Mouse (Mus musculus) myocyte (in vitro differentiated cells): ENCODE results near the gene Arnt.

Experiments
- MYOG ChIP-seq, 3 experiments: IDR thresholded peaks; one replicate each; pipeline ENCODE4 v1.6.1; 2011; ENCODE audit warnings: control low read depth in 2 of 3, low read depth in 2 of 3, mild to moderate bottlenecking in 2 of 3; ENCODE audit not compliant: insufficient read length in 2 of 3, control insufficient read depth in 1 of 3, insufficient read depth in 1 of 3
- POLR2A ChIP-seq: IDR thresholded peaks from one replicate; pipeline ENCODE4 v1.6.1; 2011; ENCODE audit warnings: low read depth, mild to moderate bottlenecking, control low read depth, moderate library complexity; ENCODE audit not compliant: insufficient read length

DNA sequence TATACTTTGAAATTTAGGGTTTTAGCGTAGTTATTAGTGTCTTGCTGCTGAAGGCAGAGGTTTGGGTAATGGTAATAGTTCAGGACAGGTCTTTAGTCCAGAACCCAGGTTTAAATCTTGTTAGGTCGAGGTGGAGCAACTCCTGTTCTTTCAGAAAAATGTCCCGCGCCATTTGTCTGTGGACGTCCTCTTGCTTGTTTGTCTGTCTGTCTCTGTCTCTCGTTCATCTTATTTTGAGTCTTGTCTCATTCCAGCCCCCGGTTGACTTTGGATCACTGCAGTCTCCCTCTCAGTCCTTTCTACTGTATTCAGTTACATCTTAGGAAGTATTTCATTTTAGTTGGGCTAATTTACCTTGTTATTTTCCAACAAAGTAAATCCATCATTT, 789 bp downstream of the Arnt start:
- no peak for TF ChIP-seq POLR2A
- no peak for TF ChIP-seq MYOG (IDR thresholded peaks at IDR 0.05; ENCODE audit: control insufficient read depth in 1 of 3, insufficient read depth in 1 of 3, insufficient read length in 2 of 3, low read depth in 2 of 3)
